ENCODE assay signal across 8 mouse cellular contexts in genomic region chr7:92903360-92904038, GRCm38 (mm10). TPM values are rescaled to one million over a fixed set of nuclear protein-coding genes. Genes with fewer than 3 reads are reported as not detected.
DNase-seq lines count a peak whose midpoint lies in the region; ATAC-seq and TF ChIP-seq lines count a peak whose summit lies in the region.

No protein-coding gene starts in this region.

- H3K36me3 ChIP-seq in E14TG2a.4 (ENCODE audit: insufficient read depth, low read length): no peaks in the 10 kb centered on the region
- no peaks in the 10 kb centered on the region for H3K36me3 ChIP-seq in forebrain, embryonic 12.5 days (replicated peaks)
- no peaks in the 10 kb centered on the region; the same call in 1 of the 2 replicates for H3K36me3 ChIP-seq in liver, embryonic 16.5 days (ENCODE audit: control insufficient read depth, insufficient read depth)
- no peaks in the 10 kb centered on the region for H3K36me3 ChIP-seq in neural tube, embryonic 13.5 days
- H3K36me3 ChIP-seq in testis, adult 2 months (ENCODE audit: control insufficient read depth, insufficient read depth, low read length): no peaks in the 10 kb centered on the region

- 43% methylated on average over 7 of the region's 7 CpGs for WGBS in forebrain, embryonic 12.5 days
- 33% methylated on average over 7 of the region's 7 CpGs for WGBS in liver, embryonic 16.5 days (ENCODE audit: insufficient replicate concordance)
- WGBS in neural tube, embryonic 13.5 days: 54% methylated on average over 7 of the region's 7 CpGs

- 0 out of 2 replicates have a peak, but pooled peaks cover 3% of the 10 kb centered on the region for H3K4me1 ChIP-seq in E14TG2a.4 (replicated peaks; ENCODE audit: low read depth, low read length)
- H3K4me1 ChIP-seq in forebrain, embryonic 12.5 days: no peaks in the 10 kb centered on the region
- peaks cover 4% of the 10 kb centered on the region for H3K4me1 ChIP-seq in liver, embryonic 16.5 days (ENCODE audit: control insufficient read depth, low read depth, low read length)
- no peaks in the 10 kb centered on the region for H3K4me1 ChIP-seq in neural tube, embryonic 13.5 days (replicated peaks)
- no peaks in the 10 kb centered on the region for H3K4me1 ChIP-seq in testis, adult 2 months (ENCODE audit: control insufficient read depth, insufficient read depth, low read length)

- no peaks in the 10 kb centered on the region for H3K27me3 ChIP-seq in E14TG2a.4 (ENCODE audit: insufficient read depth, low read length)
- H3K27me3 ChIP-seq in forebrain, embryonic 12.5 days: no peaks in the 10 kb centered on the region
- H3K27me3 ChIP-seq in liver, embryonic 16.5 days (ENCODE audit: control insufficient read depth, insufficient read depth, low read depth, low read length): no peaks in the 10 kb centered on the region
- H3K27me3 ChIP-seq in neural tube, embryonic 13.5 days: no peaks in the 10 kb centered on the region
- H3K27me3 ChIP-seq in testis, adult 2 months (ENCODE audit: control insufficient read depth, insufficient read depth, low read length): no peaks in the 10 kb centered on the region

- ATAC-seq in forebrain, embryonic 12.5 days (ENCODE audit: low FRiP score): peak; percentile 92
- peak; percentile 90 for ATAC-seq in liver, embryonic 16.5 days (ENCODE audit: low read depth)
- ATAC-seq in neural tube, embryonic 13.5 days (ENCODE audit: low read depth): peak; percentile 87

- intact Hi-C loops in heart, postnatal 10 days (cut with DNase I): loop anchor here (1.0 kb wide), 1 partner anchor 29 kb away; the partner anchor contains the start of genes Ddias and Prcp

- TF ChIP-seq POLR2A in testis, adult 2 months (IDR thresholded peaks at IDR 0.05; ENCODE audit: control insufficient read depth, low read depth, low read length): no peak

- H3K4me3 ChIP-seq in E14TG2a.4 (replicated peaks; ENCODE audit: low read length): no peak overlapping the region
- no peak overlapping the region for H3K4me3 ChIP-seq in forebrain, embryonic 12.5 days (replicated peaks)
- H3K4me3 ChIP-seq in liver, embryonic 16.5 days (ENCODE audit: low read depth, low read length): no peak overlapping the region
- H3K4me3 ChIP-seq in neural tube, embryonic 13.5 days: no peak overlapping the region
- H3K4me3 ChIP-seq in testis, adult 2 months (ENCODE audit: control insufficient read depth, low read depth, low read length): no peak overlapping the region

- H3K9ac ChIP-seq in forebrain, embryonic 12.5 days: no peak overlapping the region
- H3K9ac ChIP-seq in liver, embryonic 16.5 days (ENCODE audit: low read depth, low read length): no peak overlapping the region
- no peak overlapping the region for H3K9ac ChIP-seq in neural tube, embryonic 13.5 days

- peak; percentile 67 for DNase-seq in c-Kit-positive CD71-positive TER-119-negative erythroid progenitor cells, embryonic 14.5 days (ENCODE audit: low read depth)
- DNase-seq in heart, postnatal 10 days: peak; percentile 71 to 80
- DNase-seq in kidney, postnatal 36 days: peak; percentile 68 to 84

- H3K27ac ChIP-seq in forebrain, embryonic 12.5 days: no peak overlapping the region
- H3K27ac ChIP-seq in liver, embryonic 16.5 days (ENCODE audit: low read length): no peak overlapping the region
- no peak overlapping the region for H3K27ac ChIP-seq in neural tube, embryonic 13.5 days (replicated peaks)
- no peak overlapping the region for H3K27ac ChIP-seq in testis, adult 2 months (ENCODE audit: control insufficient read depth, insufficient read depth, low read depth, low read length)

- peak; percentile 82 for TF ChIP-seq CTCF in E14TG2a.4 (conservative IDR thresholded peaks at IDR 0.05; ENCODE audit: low read length)
- TF ChIP-seq CTCF in testis, adult 2 months (IDR thresholded peaks at IDR 0.05; ENCODE audit: control insufficient read depth, insufficient read depth, insufficient replicate concordance, low read depth, low read length): peak; percentile 74

- H3K4me2 ChIP-seq in forebrain, embryonic 12.5 days: no peak overlapping the region
- no peak overlapping the region for H3K4me2 ChIP-seq in liver, embryonic 16.5 days (ENCODE audit: low read depth, low read length)
- no peak overlapping the region for H3K4me2 ChIP-seq in neural tube, embryonic 13.5 days

- no peaks in the 10 kb centered on the region for H3K9me3 ChIP-seq in E14TG2a.4 (ENCODE audit: low read length)
- no peaks in the 10 kb centered on the region for H3K9me3 ChIP-seq in forebrain, embryonic 12.5 days
- no peaks in the 10 kb centered on the region for H3K9me3 ChIP-seq in liver, embryonic 16.5 days (replicated peaks; ENCODE audit: control insufficient read depth, low read length)
- no peaks in the 10 kb centered on the region for H3K9me3 ChIP-seq in neural tube, embryonic 13.5 days

RNA-seq across cellular contexts. Expression of gene Prcp, which starts 29.2 kb away (rescaled TPM):
- 16.6 and 18.3 TPM in 2 replicates for polyA plus RNA-seq in forebrain, embryonic 12.5 days (2016; fragmentation: Nextera tagmentation; extraction: Ambion mirVana)
- total RNA-seq in heart, postnatal 10 days (2021): 10 to 100 TPM; 58.1 to 62.3 TPM
- polyA plus RNA-seq in liver, embryonic 16.5 days (2015; fragmentation: Nextera tagmentation; extraction: Ambion mirVana): 12.2 and 15.0 TPM in 2 replicates
- 22.0 and 23.4 TPM in 2 replicates for polyA plus RNA-seq in neural tube, embryonic 13.5 days (2015; fragmentation: Nextera tagmentation; extraction: Ambion mirVana)
- polyA plus RNA-seq in testis, adult 2 months (2012; rRNA removed): 25.9 and 28.5 TPM in 2 replicates

RNA-seq across cellular contexts. Expression of gene Ddias, which starts 29.5 kb away (rescaled TPM):
- polyA plus RNA-seq in forebrain, embryonic 12.5 days (2016; fragmentation: Nextera tagmentation; extraction: Ambion mirVana): 19.7 and 21.5 TPM in 2 replicates
- 1 to 10 TPM; 2.2 to 3.0 TPM for total RNA-seq in heart, postnatal 10 days (2021)
- polyA plus RNA-seq in liver, embryonic 16.5 days (2015; fragmentation: Nextera tagmentation; extraction: Ambion mirVana): 10.0 and 10.2 TPM in 2 replicates
- 4.9 TPM in 2 replicates for polyA plus RNA-seq in neural tube, embryonic 13.5 days (2015; fragmentation: Nextera tagmentation; extraction: Ambion mirVana)
- polyA plus RNA-seq in testis, adult 2 months (2012; rRNA removed): 10.8 and 16.3 TPM in 2 replicates
